Mouse (Mus musculus) neutrophil, adult 83 days (primary cell): ENCODE measurements around the gene Rgs16. TPM values are rescaled to one million over a fixed set of nuclear protein-coding genes. Genes with fewer than 3 reads are reported as not detected.

ENCODE experiments used
- total RNA-seq, 2 experiments: library from RNA; stranded (reverse); gene quantifications; one replicate each; pipeline ENCODE4 v1.2.4; 2023

The Rgs16 gene
- under 1 TPM; 0.24 to 0.40 TPM for total RNA-seq

GRCm38 (mm10) chr1:153740145-153740544, at the start of gene Rgs16:
Gene Rgs16, plus strand, starts transcription at chr1:153740349.

GRCm38 (mm10) chr1:153749211-153749801, 9.2 kb downstream of the Rgs16 start, which contains the start of gene Rnasel:
Gene Rnasel, plus strand, starts transcription at chr1:153749426.

Other genes starting within 250 kb of the Rgs16 start
- gene Npl, start 190.3 kb upstream of the Rgs16 start, total RNA-seq: 1 to 10 TPM; 3.0 to 3.2 TPM
- gene Rgs8, start 87.3 kb upstream of the Rgs16 start, total RNA-seq: under 1 TPM in 1 of 2 experiments, not detected in 1; 0.04 TPM
- gene Rnasel, start 9.1 kb downstream of the Rgs16 start, total RNA-seq: 10 to 100 TPM; 77.6 to 93.3 TPM
- not detected for gene Rgsl1, start 103.8 kb downstream of the Rgs16 start, total RNA-seq
- gene Teddm1b, start 134.0 kb downstream of the Rgs16 start, total RNA-seq: under 1 TPM in 1 of 2 experiments, not detected in 1; 0.22 TPM
- not detected for gene Teddm1a, start 151.4 kb downstream of the Rgs16 start, total RNA-seq
- gene Glul, start 159.6 kb downstream of the Rgs16 start, total RNA-seq: 100 to 1,000 TPM; 146 to 157 TPM
- under 1 TPM; 0.53 TPM for gene Teddm2, start 159.9 kb downstream of the Rgs16 start, total RNA-seq